Mouse (Mus musculus) inflammation-experienced regulatory T-cells, adult 6 months (primary cell): Measurements from ENCODE around the gene Akr7a5. TPM values are rescaled to one million over a fixed set of nuclear protein-coding genes. Genes with fewer than 3 reads are reported as not detected.

ENCODE experiments used
- ATAC-seq: one replicate; pipeline ENCODE4 v1.8.0; 2017
- polyA plus RNA-seq, 3 experiments: library from polyadenylated mRNA; unstranded; fragments of 100-300 nt; shearing (Covaris generic); gene quantifications; one replicate each; pipeline ENCODE4 v1.2.1; 2017

The Akr7a5 gene
- polyA plus RNA-seq, 3 experiments from 2014 or later = 5.4 to 7.7 (median 6.8) TPM

DNA sequence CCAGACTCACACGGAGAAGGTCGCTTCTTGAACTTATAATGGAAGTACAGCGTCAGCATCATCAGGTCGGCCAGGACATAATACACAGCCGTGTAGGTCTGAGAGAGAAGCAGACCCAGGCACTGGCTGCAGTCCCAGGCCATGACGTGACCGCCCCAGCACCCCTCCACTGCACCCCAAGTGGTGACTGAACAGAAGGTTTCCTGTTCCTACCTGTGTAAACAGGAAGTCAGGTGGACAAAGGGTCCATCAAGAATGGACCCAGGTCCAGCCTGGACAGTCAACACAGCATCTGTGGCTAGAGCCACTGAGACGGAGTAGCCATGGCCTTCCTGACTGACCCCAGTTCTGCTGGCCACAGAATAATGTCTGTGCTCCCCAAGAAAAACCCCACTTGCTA, 8.8 kb upstream of the Akr7a5 start:
- no peak for ATAC-seq

GRCm38 (mm10) chr4:139302241-139302640, 8.3 kb upstream of the Akr7a5 start:
- no peak for ATAC-seq

DNA sequence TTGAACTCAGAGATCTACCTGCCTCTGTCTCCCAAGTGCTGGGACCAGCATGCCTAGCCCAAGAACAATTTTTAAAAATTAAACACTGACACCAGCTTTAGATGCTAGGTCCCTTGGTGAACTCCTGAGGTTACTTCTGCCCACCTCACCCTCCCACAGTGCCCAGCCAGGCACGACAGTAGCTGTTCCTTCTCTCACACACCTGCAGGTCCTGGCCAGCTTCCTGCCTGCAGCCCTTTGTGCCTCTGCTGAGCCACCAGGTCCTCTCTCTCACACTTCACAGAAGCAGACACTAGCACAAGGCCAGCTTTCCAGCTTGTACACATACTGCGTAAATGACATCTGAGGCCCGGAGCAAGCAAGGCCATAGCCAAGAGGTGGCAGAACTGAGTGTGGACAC, 5.0 kb upstream of the Akr7a5 start:
- no peak for ATAC-seq

DNA sequence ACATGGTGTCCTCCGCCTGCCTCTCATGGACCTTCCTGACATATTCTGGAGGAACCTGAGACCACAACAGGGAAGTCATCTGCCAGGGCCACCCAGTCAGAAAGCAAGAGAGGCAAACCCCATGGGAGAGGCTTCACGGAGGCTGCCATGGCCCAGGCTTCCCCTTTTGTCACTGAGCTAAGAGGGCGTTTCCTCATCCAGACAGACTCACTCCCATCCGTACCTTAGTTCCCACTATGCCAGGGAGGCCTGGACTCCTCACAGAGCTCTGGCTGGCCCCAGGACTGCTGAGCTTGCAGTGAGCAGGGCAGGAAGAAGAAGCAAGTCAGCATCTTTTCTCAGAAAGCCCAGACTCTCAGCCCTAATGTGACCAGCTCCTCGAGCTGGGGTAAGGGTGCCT, 2.6 kb upstream of the Akr7a5 start:
- ATAC-seq = no peak

- ATAC-seq = no peak
Observed at GRCm38 (mm10) chr4:139309651-139310050, 893 bp upstream of the Akr7a5 start.

GRCm38 (mm10) chr4:139310899-139311701, 556 bp downstream of the Akr7a5 start:
- peak; percentile 34 for ATAC-seq

- no peak for ATAC-seq
Observed at GRCm38 (mm10) chr4:139311707-139312106, 1.2 kb downstream of the Akr7a5 start.

GRCm38 (mm10) chr4:139312632-139313031, 2.1 kb downstream of the Akr7a5 start:
- no peak for ATAC-seq

GRCm38 (mm10) chr4:139318449-139318848, 7.9 kb downstream of the Akr7a5 start:
- no peak for ATAC-seq

DNA sequence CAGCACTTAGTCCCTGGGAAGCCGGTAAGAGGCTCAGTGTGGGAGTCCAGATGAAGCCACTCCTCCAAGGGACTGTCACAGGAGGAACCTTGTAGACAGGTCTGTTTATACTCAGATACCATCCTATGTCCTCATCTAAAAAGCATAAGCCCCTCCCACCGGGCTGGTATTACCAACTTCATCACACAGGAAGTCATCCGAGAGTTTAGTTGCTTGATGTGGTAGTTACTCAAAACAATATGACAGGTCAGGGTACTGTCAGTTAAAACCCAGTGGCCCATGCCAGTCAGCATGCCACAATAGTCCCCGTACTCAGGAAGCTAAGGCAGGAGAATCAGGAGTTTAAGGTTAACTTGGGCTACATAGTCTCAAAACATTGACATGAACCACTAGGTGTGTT, 9.2 kb downstream of the Akr7a5 start:
- ATAC-seq = peak; percentile 68

DNA sequence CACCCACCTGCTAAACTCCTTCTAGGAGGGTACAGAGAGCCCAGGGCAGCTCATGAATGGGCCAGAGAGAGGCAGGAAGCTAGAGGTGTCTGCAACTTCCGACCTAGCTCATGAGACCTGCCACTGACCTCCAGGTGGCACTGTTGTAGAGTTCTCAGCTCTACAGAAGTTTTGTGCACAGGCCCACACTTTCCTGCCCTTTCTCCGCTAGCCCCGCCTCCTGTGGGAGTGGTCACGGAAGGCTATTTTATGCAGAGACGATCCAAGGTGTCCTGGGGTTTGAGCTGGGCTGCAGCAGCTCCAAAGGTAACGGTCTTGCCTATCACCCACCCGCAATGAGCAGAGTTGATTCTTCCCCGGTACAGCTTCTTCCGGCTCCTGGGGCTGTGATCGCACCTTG, 20.1 kb downstream of the Akr7a5 start:
- peak; percentile 100 for ATAC-seq

DNA sequence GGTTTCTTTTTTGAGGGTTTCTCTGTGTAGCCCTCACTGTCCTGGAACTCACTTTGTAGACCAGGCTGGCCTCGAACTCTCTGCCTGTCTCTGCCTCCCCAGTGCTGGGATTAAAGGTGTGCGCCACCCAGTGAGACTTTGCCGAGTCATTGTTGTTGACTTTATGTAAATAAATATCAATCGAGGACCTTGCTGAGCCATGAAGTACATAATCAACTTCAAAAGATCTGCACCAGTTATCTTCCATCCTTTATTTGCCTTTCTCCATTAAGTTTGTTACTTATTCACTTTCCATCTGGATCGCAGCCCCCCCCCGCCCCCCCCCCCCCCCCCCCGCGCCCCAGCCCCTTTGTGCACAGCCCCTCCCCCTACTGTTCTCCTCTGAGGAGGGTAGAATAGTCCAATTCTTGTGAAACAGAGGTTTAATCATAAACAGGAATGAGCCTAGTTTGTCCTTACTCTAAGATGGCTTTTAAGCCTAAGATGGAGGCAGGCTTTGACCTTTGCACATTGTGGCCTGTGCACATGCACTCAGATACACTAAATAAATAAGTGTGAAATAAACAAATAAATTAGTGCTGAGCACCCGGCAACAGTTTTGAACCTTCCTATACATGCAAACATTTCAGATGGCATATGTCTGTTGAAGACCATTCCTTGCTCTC, 24.2 kb downstream of the Akr7a5 start:
- no peak for ATAC-seq

GRCm38 (mm10) chr4:139335507-139335906, 25.0 kb downstream of the Akr7a5 start:
- ATAC-seq = no peak

- peak; percentile 96 for ATAC-seq
Observed at GRCm38 (mm10) chr4:139336822-139337483, 26.4 kb downstream of the Akr7a5 start.

DNA sequence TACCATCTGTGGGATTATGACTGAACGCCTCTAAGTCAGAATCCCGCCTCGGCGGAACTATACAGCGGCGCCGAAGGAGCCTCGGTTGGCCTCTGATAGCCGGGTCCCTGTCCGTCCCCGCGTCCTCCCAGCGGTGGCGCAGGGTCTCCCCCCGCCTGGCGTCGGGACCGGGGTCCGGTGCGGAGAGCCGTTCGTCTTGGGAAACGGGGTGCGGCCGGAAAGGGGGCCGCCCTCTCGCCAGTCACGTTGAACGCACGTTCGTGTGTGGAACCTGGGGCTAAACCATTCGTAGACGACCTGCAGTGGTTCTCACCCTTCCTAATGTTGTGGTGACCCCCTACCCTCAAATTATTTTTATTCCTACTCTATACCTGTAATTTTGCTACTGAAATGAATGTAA, 27.6 kb downstream of the Akr7a5 start:
- no peak for ATAC-seq

DNA sequence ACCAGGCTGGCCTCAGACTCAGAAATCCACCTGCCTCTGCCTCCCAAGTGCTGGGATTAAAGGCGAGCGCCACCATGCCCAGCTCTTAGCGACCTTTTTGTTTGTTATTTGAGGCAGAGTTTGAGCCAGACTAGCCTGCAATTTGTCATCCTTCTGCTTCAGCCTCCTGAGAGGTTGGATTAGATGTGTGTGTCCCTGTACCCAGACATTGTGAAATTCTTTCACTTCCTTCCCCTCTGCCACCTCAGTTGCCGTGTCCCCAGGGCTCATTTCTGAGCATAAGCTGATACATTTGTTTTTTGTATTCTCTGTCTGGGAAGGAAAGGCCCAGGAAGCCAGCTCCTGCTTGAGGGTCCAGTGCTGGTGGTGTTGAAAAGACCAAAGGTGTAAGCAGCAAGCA, 30.3 kb downstream of the Akr7a5 start:
- no peak for ATAC-seq

DNA sequence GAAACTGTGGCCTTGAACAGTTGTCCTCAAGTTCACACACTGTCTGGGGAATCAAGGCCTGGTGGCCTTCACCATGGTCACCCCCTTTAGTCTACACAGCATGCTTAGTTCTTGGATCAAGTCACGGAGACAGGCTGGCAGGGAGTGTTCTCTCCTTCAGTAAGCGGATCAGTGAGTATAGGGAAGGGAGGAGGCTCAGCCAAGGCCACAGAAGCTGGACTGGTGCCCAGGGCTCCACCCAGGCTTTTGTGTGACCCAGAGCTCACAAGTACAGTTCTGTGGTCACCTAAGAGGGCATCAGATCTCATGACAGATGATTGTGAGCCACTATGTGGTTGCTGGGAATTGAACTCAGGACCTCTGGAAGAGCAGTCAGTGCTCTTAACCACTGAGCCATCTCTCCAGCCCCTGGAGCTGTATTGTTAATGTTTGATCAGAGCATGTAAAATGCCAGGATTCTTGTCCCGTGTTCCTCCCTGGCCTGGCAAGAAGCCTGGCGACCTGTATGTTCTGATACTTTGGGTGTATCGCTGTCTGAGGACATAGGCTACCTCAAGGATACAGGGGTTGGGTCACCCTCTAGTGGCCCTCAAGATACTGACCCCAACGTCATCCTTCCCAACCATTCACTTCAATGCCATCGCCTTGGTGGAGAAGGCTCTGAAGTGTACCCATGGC, 31.2 kb downstream of the Akr7a5 start:
- ATAC-seq = no peak

DNA sequence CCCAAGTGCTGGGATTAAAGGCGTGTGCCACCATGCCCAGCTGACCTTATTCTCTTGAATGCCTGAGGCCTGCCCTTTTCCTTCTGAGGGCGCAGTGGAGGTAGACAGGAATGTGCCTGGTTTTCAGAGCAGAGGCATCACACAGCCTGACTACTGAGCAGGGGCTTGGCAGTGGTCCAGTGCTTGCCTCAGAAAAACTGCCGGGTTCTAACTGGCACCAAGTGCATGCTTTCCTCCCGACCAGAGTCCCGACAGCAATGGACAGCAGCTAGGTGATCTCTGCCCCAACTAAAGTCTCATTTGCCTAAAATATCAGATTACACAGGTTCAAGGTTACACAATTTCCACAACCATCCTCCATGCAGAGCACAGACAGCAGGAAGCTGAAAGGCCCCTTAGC, 33.2 kb downstream of the Akr7a5 start:
- no peak for ATAC-seq

DNA sequence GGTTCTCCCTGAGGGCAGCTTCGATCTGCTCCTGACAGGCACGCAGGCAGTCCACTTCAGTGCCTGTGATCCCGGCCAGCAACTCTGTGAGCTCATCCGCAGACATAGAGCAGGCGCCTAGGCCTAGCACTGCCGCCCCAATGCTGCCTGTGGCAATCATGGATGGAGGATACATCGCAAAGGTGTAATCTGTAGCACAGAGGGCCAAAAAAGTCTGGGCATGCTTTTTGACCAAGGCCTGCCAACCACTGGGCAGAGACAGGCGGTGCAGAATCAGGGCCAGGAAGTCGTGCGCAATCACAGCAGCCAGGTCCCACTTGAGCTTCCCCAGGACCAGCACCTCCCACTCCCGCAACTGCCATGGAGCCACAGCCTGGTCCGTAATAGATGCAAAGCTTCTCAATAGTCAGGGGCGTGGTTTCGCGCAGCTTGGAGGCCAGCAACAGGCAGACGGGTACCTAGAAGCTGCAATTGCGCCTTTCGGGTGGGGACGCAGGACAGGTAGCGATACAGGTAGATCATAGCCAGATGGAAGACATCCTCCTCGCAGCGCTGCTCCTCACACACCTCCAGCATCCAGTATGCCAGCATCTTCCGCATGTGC, 35.0 kb downstream of the Akr7a5 start:
- no peak for ATAC-seq

GRCm38 (mm10) chr4:139351931-139352711, 41.6 kb downstream of the Akr7a5 start, which contains the start of the genes Mrto4, Emc1 and Ubr4:
Mrto4 (minus strand) TSS chr4:139352576.
Emc1 (plus strand) TSS chr4:139352587.
Ubr4 (plus strand) TSS chr4:139352609.
- ATAC-seq = peak; percentile 98

GRCm38 (mm10) chr4:139352832-139353231, 42.3 kb downstream of the Akr7a5 start:
- ATAC-seq = no peak

DNA sequence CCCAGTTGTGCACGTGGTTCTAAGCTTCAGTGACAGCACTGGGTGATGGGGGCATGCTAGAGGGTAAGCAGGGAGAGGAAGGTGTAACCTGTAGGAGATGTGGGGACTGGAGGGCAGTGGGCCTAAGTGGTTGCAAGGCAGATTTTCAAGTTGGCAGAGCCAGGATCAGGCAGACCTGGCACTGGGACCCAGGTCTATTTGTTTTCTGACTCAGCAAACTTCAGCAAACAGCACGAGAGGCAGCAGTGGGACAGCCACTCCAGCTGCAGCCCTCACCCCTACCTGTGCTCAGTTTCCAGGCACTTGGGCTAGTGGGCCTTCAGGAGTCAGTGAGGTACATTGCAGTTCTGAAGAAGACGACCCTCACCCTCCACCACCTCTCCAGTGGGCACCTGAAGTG, 46.7 kb downstream of the Akr7a5 start:
- ATAC-seq = no peak
